Mouse (Mus musculus) MEL (cell line): Measurements from ENCODE around the gene Tshz2.

Experiments used
- GATA1 ChIP-seq: IDR thresholded peaks from 2 replicates; pipeline ENCODE4 v1.6.1; 2011; ENCODE audit warnings: low read depth, low read length, improper control_type of control experiment
- POLR2AphosphoS2 ChIP-seq: IDR thresholded peaks from 2 replicates; pipeline ENCODE4 v1.6.1; 2011; ENCODE audit warnings: low read length, improper control_type of control experiment
- RCOR1 ChIP-seq: IDR thresholded peaks from 2 replicates; pipeline ENCODE4 v1.6.1; 2012; ENCODE audit warnings: low read depth, mild to moderate bottlenecking, inconsistent platforms, low read length, improper control_type of control experiment
- SMC3 ChIP-seq: IDR thresholded peaks from 2 replicates; pipeline ENCODE4 v1.6.1; 2011; ENCODE audit warnings: low read depth, low read length, improper control_type of control experiment
- TCF12 ChIP-seq: IDR thresholded peaks from 2 replicates; pipeline ENCODE4 v1.6.1; 2014; ENCODE audit warnings: low read depth, mild to moderate bottlenecking, inconsistent platforms, low read length, improper control_type of control experiment, moderate library complexity

GRCm38 (mm10) chr2:169987186-169987585, 354.4 kb downstream of the Tshz2 start:
- TF ChIP-seq SMC3 (no peak), RCOR1 (no peak), POLR2AphosphoS2 (no peak), GATA1 (no peak), TCF12 (no peak)
